Mouse (Mus musculus): ENCODE measurements at regions not wholly inside any gene's neighbourhood (a gene's known extent, or its start where the extent isn't known, plus 50 kb on each side); places are given as distances from the start of the nearest gene placed in this dataset.
"Not testable (repeated sequence)": the region's sequence is repeated elsewhere in the genome, so short reads cannot be mapped to it uniquely, and the experiment has no call there.

- DNase-seq, result no peak
Observed at GRCm38 (mm10) chr8:35020480-35020879, 745.1 kb upstream of the Gm19410 start.

- no peak for DNase-seq
Observed at GRCm38 (mm10) chr8:35022649-35023048, 742.9 kb upstream of the Gm19410 start.

DNA sequence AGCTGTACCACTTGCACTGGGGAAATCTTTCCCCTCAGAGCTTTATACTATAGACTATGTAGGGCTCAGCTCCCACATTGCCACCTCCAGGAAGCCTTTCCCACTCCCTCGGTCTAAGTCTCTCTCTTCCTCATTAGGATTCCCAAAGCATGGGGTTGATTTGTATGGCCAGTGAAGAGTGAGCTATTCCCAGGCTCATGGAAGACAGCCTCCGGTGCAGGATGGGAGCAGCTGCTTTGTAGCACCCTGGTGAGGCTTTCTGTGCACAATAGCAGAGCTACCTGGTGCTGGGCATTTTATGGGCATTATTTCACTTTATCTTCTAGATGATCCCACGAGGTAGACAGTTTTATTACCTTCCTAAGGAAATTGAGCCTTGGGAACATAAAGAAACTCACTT, 717.8 kb upstream of the Gm19410 start:
- no peak for DNase-seq

DNA sequence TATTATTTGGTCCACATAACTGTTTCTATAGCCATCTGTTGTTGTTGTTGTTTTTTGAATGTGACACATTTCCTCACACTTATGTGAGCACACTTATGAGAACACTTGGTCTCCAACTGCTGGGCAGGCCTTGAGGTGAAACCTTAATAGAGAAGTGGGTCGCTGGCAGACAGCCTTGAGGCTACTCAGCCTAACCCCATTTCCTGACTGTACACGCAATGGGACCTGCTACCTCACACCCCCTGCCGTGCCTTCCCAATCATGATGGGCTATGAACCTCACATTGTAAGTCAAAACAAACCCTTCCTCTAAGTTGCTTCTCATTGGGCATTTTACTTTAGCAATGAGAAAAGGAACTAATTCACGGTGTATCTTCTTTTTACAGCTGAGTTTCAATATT, 712.1 kb upstream of the Gm19410 start:
- DNase-seq, result no peak

- no peak for DNase-seq
Observed at GRCm38 (mm10) chr8:35061048-35061447, 704.5 kb upstream of the Gm19410 start.

DNA sequence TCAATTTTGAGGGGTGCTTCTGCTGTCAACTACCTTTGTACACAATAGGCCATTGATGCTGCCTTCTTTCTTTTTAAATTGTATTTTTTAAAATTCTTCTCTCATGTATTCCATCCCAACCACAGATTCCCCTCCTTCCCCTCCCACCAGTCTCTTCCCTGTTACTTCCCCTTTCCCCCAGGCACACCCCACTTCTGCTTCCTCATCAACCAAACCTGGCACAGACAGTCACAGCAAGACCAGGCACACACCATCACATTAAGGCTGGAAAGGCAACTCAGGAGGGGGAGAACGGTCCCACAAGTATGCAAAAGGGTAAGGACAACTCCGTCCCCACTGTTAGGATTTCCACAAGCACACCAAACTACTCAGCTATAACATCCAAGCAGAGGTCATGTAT, 697.4 kb upstream of the Gm19410 start:
- no peak for DNase-seq

DNA sequence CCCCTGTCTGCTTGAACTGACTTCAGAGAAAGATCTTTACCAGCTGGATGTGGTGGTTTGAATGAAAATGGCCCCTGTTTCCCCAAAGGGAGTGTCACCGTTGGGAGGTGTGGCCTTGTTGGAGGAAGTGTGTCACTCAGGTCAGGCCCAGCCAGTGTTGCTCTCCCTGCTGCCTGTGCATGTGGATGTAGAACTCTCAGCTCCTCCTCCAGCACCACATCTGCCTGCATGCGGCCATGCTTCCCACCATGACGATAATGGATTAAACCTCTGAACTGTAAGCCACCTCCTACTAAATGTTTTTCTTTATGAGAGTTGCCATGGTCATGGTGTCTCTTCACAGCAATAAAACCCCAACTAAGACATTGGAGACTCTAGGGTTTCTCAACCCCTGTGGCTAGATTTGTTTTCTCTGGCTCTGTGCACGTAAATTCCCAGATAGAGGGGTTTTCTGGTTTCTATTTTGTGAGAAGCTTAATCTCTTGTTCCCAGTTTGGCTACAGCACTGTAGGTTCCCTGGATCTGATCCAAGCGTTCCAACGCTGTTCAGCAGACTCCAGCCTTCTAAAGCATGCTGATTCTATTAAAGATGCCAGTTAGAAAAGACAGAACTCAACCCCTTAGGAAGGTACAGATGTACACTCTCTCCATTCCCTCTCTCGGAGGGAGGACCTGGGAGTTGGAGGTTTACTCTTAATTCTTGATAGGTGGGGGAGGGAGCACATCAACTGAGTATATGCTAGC, 695.2 kb upstream of the Gm19410 start:
- peak; percentile 56 for DNase-seq

- no peak for DNase-seq
Observed at GRCm38 (mm10) chr8:35075971-35076370, 689.6 kb upstream of the Gm19410 start.

DNA sequence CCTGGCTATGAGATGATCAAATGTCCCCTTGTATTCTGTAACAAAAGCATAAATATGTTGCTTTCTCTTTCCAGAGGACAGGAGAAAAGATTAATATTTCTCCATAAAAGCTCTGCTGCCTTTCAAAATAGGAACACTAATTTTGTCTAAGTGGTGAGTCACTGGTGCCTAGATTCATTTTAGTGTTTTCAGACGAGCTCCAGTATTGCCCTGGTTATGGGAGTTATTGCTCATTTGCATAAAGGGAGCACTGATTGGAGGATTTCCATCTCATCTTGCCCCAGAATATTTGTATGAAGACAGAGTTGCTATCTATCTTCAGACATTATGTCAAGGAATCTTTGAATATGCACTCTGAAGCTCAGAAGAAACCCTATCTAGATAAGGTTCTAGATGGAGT, 682.4 kb upstream of the Gm19410 start:
- no peak for DNase-seq

- DNase-seq, result no peak
Observed at GRCm38 (mm10) chr8:35087070-35087469, 678.5 kb upstream of the Gm19410 start.

DNA sequence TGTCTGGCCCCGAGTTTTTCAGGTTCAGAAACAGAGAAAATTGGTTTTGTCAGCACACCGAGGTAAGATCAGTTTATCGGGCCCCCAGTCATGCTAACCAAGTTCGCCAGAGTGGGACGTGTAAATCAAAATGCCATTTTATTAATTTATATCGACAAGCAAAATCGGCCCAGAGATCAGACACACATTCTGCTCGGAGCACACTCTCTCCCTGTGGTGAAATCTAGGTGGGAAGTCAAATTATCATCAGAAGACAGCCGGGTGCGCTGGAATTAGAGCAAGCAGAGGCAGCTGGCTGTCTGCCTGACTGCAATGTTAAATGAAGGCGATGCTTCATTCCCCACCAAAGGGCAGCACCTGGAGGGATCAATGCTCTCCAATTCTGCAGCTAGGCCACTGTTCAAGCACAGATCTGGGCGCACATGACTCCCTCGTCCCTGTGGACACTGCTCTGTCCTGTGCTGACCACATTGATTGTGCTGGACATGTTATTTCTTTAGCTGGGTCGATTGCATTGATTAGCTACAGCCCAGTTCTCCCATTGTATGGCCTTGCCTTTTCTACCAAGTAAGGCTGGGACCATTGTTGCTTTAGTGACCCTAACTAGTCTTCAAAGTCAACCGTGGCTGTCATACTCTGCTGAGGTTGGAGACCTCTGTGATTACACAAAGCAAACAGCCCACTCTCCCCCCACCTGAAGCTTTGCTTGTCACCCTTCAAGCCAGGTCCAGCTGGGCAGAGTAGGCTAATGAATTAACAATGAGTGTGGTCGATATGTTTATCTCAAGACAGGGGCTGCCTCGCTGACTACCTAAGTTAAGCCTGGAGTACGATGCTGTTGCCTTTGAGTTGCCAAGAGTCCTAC, 677.0 kb upstream of the Gm19410 start:
- DNase-seq, result no peak

GRCm38 (mm10) chr8:35089519-35089918, 676.1 kb upstream of the Gm19410 start:
- DNase-seq, result no peak

DNA sequence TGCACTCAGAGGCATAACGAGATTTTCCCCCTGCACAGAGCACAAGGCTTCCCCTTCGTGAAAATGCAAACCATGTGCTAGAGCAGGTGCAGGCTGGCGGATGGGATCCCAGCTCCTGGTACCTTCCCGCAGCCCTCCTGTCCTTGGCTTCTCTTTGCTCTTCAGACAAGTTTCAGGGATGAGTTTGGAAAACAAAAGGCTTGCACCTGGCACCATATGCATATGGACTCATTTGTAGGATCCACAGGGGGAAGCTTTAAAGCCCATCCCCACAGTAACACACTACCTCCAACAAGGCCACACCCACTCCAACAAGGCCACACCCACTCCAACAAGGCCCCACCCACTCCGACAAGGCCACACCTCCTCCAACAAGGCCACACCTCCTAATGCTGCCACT, 663.9 kb upstream of the Gm19410 start:
- peak; percentile 26 for DNase-seq

- DNase-seq, result not testable (repeated sequence)
Observed at GRCm38 (mm10) chr8:35102102-35102501, 663.5 kb upstream of the Gm19410 start.

DNA sequence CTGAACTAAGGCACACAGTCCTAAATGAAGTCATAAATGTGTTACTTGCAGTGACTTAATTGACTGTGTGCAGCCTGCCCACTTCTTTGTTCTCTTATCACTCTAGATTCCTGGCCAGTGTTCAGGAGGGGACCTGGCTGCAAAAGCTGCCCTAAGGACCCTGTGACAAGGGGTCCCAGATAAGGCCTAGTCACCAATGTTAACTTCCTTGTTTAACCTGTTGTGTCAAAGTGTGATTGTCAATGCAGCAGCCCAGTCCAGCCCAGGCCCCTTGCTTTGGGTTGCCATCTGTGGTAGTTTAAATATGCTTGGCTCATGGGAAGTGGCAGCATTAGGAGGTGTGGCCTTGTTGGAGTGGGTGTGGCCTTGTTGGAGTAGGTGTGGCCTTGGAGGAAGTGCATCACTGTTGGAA, 661.1 kb upstream of the Gm19410 start:
- not testable (repeated sequence) for DNase-seq

GRCm38 (mm10) chr8:35109506-35110217, 655.9 kb upstream of the Gm19410 start:
- DNase-seq, result no peak

GRCm38 (mm10) chr8:35110286-35110685, 655.3 kb upstream of the Gm19410 start:
- no peak for DNase-seq

DNA sequence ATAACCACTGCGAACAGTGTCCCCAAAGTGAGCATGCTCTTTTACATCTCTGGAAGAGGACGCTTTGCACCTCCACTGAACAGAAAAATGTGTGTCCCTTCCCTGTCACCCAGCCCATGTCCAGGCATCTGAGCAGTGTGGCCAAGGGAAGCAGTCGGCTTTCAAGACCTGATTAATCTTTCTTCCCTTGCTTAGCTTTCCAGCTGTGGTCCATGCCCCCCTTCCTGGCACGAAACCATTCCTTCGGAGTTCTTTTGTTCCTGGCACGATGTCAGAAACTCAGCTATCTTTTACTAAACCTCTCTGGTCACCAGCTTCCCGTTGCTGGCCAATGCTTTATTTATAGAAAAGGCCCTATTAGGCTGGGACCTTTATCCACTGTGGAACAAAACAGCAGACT, 654.5 kb upstream of the Gm19410 start:
- DNase-seq, result no peak

DNA sequence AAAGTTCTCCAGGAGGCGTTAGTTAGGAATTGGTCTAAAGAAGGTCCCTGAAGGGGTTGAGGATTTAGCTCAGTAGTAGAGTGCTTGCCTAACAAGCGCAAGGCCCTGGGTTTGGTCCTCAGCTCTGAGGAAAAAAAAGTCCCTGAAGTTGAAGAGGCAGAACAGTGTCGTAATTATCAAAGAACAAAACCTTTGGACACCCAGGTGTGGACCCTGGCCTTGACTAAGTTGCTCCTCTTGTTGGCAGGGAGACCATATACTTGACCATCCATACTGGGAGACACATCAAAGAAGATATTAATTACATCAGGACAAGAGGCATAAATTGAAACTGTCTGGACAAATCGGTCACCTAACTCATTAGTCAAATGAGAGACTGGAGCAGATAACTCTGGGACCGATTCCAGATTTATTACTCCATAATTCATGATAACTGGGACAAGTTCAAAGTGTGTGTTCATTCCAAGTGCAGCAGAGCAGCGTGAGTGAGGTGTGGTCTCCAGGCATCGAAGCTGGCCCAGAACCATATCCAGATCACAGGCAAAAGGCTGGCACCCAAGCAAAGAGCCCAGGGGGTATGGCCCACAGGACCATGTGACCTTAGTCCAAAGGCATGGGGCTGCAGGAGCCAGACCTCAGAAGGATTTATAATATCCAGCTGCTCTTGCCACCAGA, 652.9 kb upstream of the Gm19410 start:
- DNase-seq, result no peak

- no peak for DNase-seq
Observed at GRCm38 (mm10) chr8:35114031-35114430, 651.6 kb upstream of the Gm19410 start.

DNA sequence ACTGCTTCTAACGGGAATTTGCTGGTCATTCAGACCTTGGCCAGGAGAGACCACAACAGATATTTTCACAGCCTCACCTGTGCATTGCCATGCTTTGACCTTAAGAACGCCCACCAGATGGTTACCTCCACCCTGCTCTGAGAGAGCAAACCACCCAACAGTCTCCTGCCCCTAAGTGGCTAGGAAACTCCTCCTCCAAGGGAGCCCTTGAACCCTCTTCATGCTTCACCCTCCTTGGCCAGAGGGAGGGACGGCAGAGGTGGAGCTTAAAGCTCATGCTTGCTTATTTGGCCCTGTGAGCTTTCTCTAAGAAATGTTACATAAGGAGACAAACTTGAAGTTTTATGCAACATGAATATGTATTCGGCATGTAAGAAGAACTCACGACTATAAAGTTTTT, 645.0 kb upstream of the Gm19410 start:
- DNase-seq, result no peak

GRCm38 (mm10) chr8:35121084-35121483, 644.5 kb upstream of the Gm19410 start:
- DNase-seq, result no peak

- no peak for DNase-seq
Observed at GRCm38 (mm10) chr8:35123196-35123621, 642.4 kb upstream of the Gm19410 start.
